Mouse (Mus musculus): ENCODE measurements around the gene Mov10. TPM values are rescaled to one million over a fixed set of nuclear protein-coding genes. Genes with fewer than 3 reads are reported as not detected.
A peak's percentile ranks its signal among the peaks of the same experiment; 100 is the strongest.

The Mov10 gene
- polyA plus RNA-seq, 1 experiment from 2014 or later = 4.7 TPM

DNA sequence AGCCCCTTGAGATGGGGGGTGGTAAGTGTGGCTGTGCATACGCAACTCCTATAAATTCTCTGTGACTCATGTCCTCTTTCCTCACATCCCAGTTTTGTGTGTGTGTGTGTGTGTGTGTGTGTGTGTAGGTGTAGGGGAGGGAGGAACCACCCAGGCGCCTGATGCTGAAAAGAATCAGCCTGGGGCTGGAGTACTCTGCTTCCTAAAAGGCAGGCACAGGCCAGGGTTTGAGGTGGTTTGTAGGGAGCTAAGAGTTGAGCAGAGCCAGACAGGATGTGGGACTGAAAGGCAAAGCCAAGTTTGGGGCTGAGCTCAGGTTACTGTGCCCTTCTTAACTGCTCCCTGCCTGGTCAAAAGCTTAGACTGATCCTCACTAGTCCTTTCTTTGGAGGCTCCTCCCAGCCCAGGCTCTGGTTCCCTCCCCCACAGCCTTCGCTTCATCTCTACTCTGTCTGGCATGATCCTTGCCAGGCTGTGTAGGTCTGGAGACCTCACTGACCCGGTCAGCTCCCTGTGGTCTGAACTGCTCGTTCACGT, 27.9 kb downstream of the Mov10 start:
- Histone ChIP-seq H3K36me3 (ENCODE audit: control insufficient read depth, insufficient read depth, low read length) (peaks cover 9% of the 10 kb centered on the region; the same call in 1 of the 2 replicates), H3K4me1 (ENCODE audit: control insufficient read depth, insufficient read depth, low read length) (peaks cover 18% of the 10 kb centered on the region; the same call in 1 of the 2 replicates), H3K9me3 (replicated peaks; ENCODE audit: control insufficient read depth, low read length) (no peaks in the 10 kb centered on the region), H3K27ac (ENCODE audit: low read depth, low read length) (no peak overlapping the region), H3K9ac (ENCODE audit: low read length) (no peak overlapping the region), H3K27me3 (replicated peaks; ENCODE audit: control insufficient read depth, insufficient read depth, low read length) (peaks cover 3% of the 10 kb centered on the region; the same call in 1 of the 2 replicates), H3K4me3 (ENCODE audit: low read depth, low read length) (0 out of 2 replicates have a peak overlapping the region, but pooled peaks have one; percentile 49), H3K4me2 (ENCODE audit: low read length) (peak overlapping the region; percentile 96)
- DNase-seq (ENCODE audit: low spot score) (peak; percentile 20), ATAC-seq (no peak)
- 29% methylated on average over 6 of the region's 6 CpGs for WGBS

DNA sequence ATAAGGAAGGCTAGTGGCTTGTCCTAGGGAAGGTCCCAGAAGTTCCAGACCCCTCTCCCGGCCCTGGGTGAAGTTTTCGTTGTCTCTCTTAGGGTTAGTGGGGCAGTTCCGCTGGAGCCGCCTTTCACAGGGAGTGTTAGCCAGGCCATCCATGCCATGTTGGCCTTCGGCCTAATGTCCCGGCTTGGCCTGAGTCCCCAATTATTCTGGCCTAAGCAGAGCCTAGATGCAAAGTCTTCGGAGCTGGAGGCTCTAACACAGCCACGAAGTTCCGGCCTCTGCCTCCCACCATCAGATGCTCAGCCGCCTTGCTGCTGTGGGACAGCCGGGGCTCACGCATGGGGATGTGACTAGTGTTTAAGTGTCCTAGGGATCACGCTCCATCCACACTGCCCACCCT, 28.5 kb downstream of the Mov10 start:
- 39% methylated on average over 13 of the region's 13 CpGs for WGBS

DNA sequence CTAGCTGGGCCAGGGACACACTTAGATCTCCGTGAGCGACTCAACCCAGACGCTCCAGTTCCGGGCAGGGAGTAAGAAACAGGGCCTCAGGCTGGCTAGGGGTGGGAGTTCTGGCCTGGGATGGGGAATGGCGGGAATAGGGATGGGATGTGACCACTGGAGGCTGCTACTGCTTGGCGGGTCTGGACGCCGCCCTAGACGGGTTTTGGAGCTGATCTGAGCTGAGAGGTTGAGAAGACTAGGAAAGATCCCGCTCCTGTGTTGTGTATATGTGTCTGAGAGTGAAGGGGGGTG, 29.1 kb downstream of the Mov10 start:
- Histone ChIP-seq H3K4me2 (ENCODE audit: low read length) (peak overlapping the region; percentile 96), H3K9me3 (replicated peaks; ENCODE audit: control insufficient read depth, low read length) (no peaks in the 10 kb centered on the region), H3K36me3 (ENCODE audit: control insufficient read depth, insufficient read depth, low read length) (peaks cover 4% of the 10 kb centered on the region; the same call in 1 of the 2 replicates), H3K27me3 (replicated peaks; ENCODE audit: control insufficient read depth, insufficient read depth, low read length) (peaks cover 7% of the 10 kb centered on the region; the same call in 1 of the 2 replicates), H3K4me3 (ENCODE audit: low read depth, low read length) (peak overlapping the region; percentile 49), H3K27ac (ENCODE audit: low read depth, low read length) (peak overlapping the region; percentile 21; the same call in 1 of the 2 replicates), H3K4me1 (ENCODE audit: control insufficient read depth, insufficient read depth, low read length) (peaks cover 11% of the 10 kb centered on the region; the same call in 1 of the 2 replicates), H3K9ac (ENCODE audit: low read length) (peak overlapping the region; percentile 68)
- ATAC-seq (peak; percentile 32; the same call in 1 of the 2 replicates), DNase-seq (ENCODE audit: low spot score) (no peak)
- WGBS = under 1% methylated on average over 10 of the region's 10 CpGs

More for the DNA sequence above, 28.5 kb downstream of the Mov10 start:
- peak overlapping the region; percentile 96 for H3K4me2 ChIP-seq (ENCODE audit: low read length)
- peaks cover 17% of the 10 kb centered on the region; the same call in 1 of the 2 replicates for H3K4me1 ChIP-seq (ENCODE audit: control insufficient read depth, insufficient read depth, low read length)
- no peaks in the 10 kb centered on the region for H3K9me3 ChIP-seq (replicated peaks; ENCODE audit: control insufficient read depth, low read length)
- DNase-seq (ENCODE audit: low spot score) = no peak
- peaks cover 7% of the 10 kb centered on the region; the same call in 1 of the 2 replicates for H3K27me3 ChIP-seq (replicated peaks; ENCODE audit: control insufficient read depth, insufficient read depth, low read length)
- no peak for ATAC-seq
- no peak overlapping the region for H3K27ac ChIP-seq (ENCODE audit: low read depth, low read length)
- H3K4me3 ChIP-seq (ENCODE audit: low read depth, low read length) = peak overlapping the region; percentile 49
- H3K9ac ChIP-seq (ENCODE audit: low read length) = peak overlapping the region; percentile 68; the same call in 1 of the 2 replicates
- H3K36me3 ChIP-seq (ENCODE audit: control insufficient read depth, insufficient read depth, low read length) = peaks cover 5% of the 10 kb centered on the region; the same call in 1 of the 2 replicates

DNA sequence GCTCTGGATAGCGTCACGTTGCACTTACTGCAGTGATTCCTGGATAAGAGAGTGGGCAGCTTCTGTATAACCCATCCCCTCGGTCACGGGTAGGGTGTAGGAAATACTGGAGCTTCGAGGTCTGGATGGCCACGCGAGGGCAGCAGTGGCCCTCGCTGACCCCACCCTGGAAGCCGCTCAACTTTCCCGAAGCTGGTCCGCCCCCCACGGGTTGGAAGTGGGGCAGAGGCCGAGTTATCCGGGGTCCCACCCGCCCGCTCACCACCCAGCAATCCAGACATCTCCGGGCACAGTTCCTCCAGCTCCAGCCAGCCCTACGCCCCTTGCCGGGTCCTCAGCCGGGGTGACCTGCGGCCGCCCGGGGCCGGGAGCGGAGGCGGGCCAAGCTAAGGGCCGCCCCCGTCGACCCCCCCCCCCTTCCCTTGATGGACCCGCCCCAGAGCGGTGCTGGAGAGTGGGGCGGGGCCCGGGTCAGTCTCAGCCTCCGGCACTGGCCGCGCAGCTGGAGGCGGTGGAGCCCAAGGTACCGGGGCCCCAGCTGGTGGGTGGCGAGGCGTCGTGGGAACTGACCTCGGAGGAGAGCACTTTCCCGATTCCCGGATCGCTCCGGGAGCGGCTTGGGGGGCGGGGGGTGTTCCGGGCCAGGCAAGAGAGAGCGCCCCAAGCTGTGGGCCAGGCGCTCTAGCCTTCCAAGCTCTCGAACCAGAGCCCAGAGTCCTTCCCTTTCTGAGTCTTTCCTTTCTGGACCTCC, 29.6 kb downstream of the Mov10 start:
- Histone ChIP-seq H3K4me3 (ENCODE audit: low read depth, low read length) (peak overlapping the region; percentile 49), H3K4me2 (ENCODE audit: low read length) (peak overlapping the region; percentile 96), H3K9ac (ENCODE audit: low read length) (peak overlapping the region; percentile 68), H3K27me3 (replicated peaks; ENCODE audit: control insufficient read depth, insufficient read depth, low read length) (peaks cover 10% of the 10 kb centered on the region; the same call in 1 of the 2 replicates), H3K27ac (ENCODE audit: low read depth, low read length) (peak overlapping the region; percentile 21; the same call in 1 of the 2 replicates), H3K9me3 (replicated peaks; ENCODE audit: control insufficient read depth, low read length) (no peaks in the 10 kb centered on the region), H3K36me3 (ENCODE audit: control insufficient read depth, insufficient read depth, low read length) (peaks cover 3% of the 10 kb centered on the region; the same call in 1 of the 2 replicates), H3K4me1 (ENCODE audit: control insufficient read depth, insufficient read depth, low read length) (peaks cover 7% of the 10 kb centered on the region; the same call in 1 of the 2 replicates)
- WGBS = under 1% methylated on average over 49 of the region's 52 CpGs
- DNase-seq (ENCODE audit: low spot score) = peak; percentile 72
- ATAC-seq = peak; percentile 88

DNA sequence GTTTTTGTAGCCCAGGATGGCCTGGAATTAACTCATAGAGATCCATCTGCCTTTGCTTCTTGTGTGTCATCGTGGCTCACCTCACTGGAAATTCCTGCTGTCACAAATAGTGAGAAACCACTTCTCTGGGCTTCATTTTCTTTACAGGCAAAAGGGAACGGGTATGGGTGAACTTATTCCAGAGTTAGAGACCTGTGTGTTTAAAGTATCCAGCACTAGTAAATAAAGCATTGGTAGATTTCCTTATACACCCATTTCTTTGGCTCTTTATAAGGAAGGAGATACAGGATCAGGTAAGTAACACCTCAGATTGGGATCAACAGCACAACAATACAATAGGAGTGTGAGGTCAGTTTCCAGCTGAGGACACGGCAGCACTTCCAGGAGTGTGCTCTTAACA, 30.3 kb downstream of the Mov10 start, which contains the start of gene Rhoc:
Rhoc (plus strand) TSS at position 301 of the 400 bp plus-strand sequence.
- 23% methylated on average over 3 of the region's 3 CpGs for WGBS
- ATAC-seq = no peak
- Histone ChIP-seq H3K4me3 (ENCODE audit: low read depth, low read length) (peak within 1 kb of the TSS; percentile 49), H3K4me2 (ENCODE audit: low read length) (peak within 1 kb of the TSS; percentile 96), H3K9me3 (replicated peaks; ENCODE audit: control insufficient read depth, low read length) (no peaks in the 10 kb centered on the region), H3K27me3 (replicated peaks; ENCODE audit: control insufficient read depth, insufficient read depth, low read length) (peaks cover 17% of the 10 kb centered on the region), H3K9ac (ENCODE audit: low read length) (peak within 1 kb of the TSS; percentile 68), H3K27ac (ENCODE audit: low read depth, low read length) (peak within 1 kb of the TSS; percentile 21; the same call in 1 of the 2 replicates), H3K36me3 (ENCODE audit: control insufficient read depth, insufficient read depth, low read length) (peaks cover 3% of the 10 kb centered on the region; the same call in 1 of the 2 replicates), H3K4me1 (ENCODE audit: control insufficient read depth, insufficient read depth, low read length) (peaks cover 7% of the 10 kb centered on the region; the same call in 1 of the 2 replicates)
- no peak for DNase-seq (ENCODE audit: low spot score)

DNA sequence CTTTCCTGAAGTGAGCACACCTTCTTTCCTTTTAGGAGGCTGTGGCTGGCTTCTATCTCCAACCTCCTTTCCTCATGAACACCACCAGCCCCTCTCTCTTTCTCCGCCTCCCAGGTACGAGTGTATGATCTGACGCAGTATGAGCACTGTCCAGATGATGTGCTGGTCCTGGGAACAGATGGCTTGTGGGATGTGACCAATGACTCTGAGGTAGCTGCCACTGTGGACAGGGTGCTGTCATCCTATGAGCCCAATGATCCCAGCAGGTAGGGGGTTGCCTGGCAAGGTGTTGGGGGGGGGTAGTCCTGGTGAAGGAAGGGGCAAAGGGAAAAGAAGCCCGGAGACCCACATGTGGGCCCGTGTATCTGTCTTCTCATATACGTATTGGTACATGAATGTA, 33.1 kb downstream of the Mov10 start:
- no peak overlapping the region for H3K9ac ChIP-seq (ENCODE audit: low read length)
- no peak overlapping the region for H3K27ac ChIP-seq (ENCODE audit: low read depth, low read length)
- H3K4me1 ChIP-seq (ENCODE audit: control insufficient read depth, insufficient read depth, low read length) = peaks cover 17% of the 10 kb centered on the region
- ATAC-seq = no peak
- H3K27me3 ChIP-seq (replicated peaks; ENCODE audit: control insufficient read depth, insufficient read depth, low read length) = peaks cover 39% of the 10 kb centered on the region
- H3K4me3 ChIP-seq (ENCODE audit: low read depth, low read length) = no peak overlapping the region
- H3K9me3 ChIP-seq (replicated peaks; ENCODE audit: control insufficient read depth, low read length) = no peaks in the 10 kb centered on the region
- H3K4me2 ChIP-seq (ENCODE audit: low read length) = no peak overlapping the region
- WGBS = 89% methylated on average over 6 of the region's 6 CpGs
- no peak for DNase-seq (ENCODE audit: low spot score)
- no peaks in the 10 kb centered on the region for H3K36me3 ChIP-seq (ENCODE audit: control insufficient read depth, insufficient read depth, low read length)

DNA sequence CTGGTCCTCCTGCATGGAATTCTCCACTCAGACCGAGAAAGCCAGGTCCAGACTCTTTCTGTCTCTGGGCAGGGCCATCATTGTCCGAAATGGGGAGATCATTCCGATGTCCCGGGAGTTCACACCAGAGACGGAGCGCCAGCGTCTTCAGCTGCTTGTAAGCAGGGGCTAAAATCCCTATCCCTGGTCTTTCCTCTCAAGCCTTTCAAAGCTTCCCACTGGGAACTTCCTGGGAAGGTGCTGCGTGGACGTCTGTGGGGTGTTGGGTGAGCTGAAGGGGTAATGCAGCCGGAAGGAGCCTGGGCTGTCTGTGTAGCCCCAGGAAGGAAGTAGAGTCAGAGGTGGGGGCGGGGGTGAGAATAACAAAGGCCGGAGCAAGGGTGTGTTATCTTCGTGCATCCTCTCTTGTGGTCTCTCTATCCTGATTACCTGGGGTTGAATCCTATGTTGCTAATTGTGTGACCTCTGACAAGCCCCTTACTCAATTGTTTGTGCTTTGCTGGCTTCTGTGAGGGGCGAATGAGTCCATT, 34.3 kb downstream of the Mov10 start:
- Histone ChIP-seq H3K27me3 (replicated peaks; ENCODE audit: control insufficient read depth, insufficient read depth, low read length) (peaks cover 50% of the 10 kb centered on the region), H3K4me3 (ENCODE audit: low read depth, low read length) (no peak overlapping the region), H3K9me3 (replicated peaks; ENCODE audit: control insufficient read depth, low read length) (no peaks in the 10 kb centered on the region), H3K4me1 (ENCODE audit: control insufficient read depth, insufficient read depth, low read length) (peaks cover 14% of the 10 kb centered on the region), H3K27ac (ENCODE audit: low read depth, low read length) (no peak overlapping the region), H3K9ac (ENCODE audit: low read length) (no peak overlapping the region), H3K36me3 (ENCODE audit: control insufficient read depth, insufficient read depth, low read length) (no peaks in the 10 kb centered on the region), H3K4me2 (ENCODE audit: low read length) (no peak overlapping the region)
- DNase-seq (ENCODE audit: low spot score) (no peak), ATAC-seq (no peak)
- 36% methylated on average over 14 of the region's 14 CpGs for WGBS

DNA sequence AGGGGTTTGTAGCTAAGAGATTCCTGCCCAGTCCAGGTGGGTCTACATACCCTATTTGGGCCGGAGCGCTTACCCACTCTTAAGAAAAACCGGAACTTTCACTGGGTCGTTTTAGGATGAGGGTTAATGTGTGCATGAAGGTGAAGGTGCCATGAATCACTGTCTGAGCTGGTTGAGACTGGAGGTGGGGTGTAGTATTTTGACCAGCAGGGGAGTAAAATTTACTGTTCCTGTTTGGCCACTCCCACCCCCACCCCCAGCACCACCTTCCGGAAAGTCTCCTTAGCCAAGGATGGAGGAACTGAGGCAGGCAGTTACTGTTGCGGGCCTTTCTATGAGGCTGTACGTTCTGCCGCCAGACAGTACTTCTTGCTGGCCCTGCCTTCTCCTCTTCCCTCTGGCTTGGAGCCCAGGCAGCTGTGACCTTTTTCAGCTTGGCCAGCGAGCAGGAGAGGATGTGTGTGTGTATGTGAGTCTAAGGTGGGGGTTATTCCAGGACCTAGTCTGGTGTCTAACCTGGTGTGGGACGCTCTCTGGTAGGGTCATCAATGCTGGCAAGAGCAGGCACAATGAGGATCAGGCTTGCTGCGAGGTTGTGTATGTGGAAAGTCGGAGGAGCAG, 36.2 kb downstream of the Mov10 start:
- ATAC-seq (no peak), DNase-seq (ENCODE audit: low spot score) (no peak)
- no peaks in the 10 kb centered on the region for H3K36me3 ChIP-seq (ENCODE audit: control insufficient read depth, insufficient read depth, low read length)
- WGBS = 15% methylated on average over 12 of the region's 12 CpGs
- peaks cover 10% of the 10 kb centered on the region for H3K4me1 ChIP-seq (ENCODE audit: control insufficient read depth, insufficient read depth, low read length)
- no peak overlapping the region for H3K9ac ChIP-seq (ENCODE audit: low read length)
- no peak overlapping the region for H3K4me2 ChIP-seq (ENCODE audit: low read length)
- no peak overlapping the region for H3K27ac ChIP-seq (ENCODE audit: low read depth, low read length)
- peaks cover 60% of the 10 kb centered on the region for H3K27me3 ChIP-seq (replicated peaks; ENCODE audit: control insufficient read depth, insufficient read depth, low read length)
- no peaks in the 10 kb centered on the region for H3K9me3 ChIP-seq (replicated peaks; ENCODE audit: control insufficient read depth, low read length)
- H3K4me3 ChIP-seq (ENCODE audit: low read depth, low read length) = peak overlapping the region; percentile 40; the same call in 1 of the 2 replicates

Measured in forebrain, embryonic 14.5 days (tissue).